Mouse (Mus musculus): ENCODE results near the gene Rspo1.

DNA sequence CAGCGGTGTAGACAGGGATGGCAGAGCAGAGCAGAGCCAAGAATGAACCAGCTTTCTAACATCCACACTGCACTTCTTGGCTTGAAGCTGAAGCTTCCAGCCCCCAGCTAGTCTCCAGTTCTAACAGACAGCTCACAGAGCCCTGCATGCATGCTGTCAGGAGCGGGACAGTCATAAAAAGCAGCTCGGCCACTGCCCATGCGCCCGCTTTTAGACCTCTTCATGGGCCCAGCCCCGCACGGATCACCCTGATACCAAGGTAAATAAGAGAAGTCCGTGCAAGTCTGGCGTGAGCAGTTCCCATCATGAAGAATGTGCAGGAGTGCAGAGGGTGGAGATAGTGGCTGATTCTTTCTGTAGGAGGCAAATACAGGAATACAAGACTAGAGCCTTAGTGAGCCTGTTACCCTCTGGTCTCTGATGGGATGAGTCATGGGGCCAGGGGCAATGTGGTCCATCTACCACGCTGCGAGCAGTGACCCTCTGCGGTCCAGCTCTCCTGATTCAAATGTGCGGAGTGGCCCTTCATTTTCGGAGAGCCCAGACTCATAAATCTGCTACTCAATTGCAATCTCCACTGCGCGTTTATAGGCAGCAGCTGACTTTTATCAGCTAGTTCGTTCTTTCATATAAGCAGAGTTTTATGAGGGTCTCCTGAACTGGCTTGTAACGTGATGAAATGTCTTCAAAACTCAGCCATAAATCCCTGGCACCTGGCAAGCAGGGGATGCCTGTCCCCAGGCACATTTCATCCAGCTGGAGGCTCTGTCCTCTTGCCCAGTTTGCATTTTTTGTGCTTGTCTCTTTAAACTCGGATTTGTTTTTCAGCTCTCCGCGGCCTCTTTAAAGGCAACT lies 35.8 kb upstream of the Rspo1 start:
- TF ChIP-seq CTCF (IDR thresholded peaks at IDR 0.05; ENCODE audit: low read depth) (no peak), EP300 (IDR thresholded peaks at IDR 0.05; ENCODE audit: low read depth) (no peak)

Data from heart, postnatal 0 days (tissue).